Comparison of ENCODE assay signal across 9 mouse cellular contexts in the genomic region with DNA sequence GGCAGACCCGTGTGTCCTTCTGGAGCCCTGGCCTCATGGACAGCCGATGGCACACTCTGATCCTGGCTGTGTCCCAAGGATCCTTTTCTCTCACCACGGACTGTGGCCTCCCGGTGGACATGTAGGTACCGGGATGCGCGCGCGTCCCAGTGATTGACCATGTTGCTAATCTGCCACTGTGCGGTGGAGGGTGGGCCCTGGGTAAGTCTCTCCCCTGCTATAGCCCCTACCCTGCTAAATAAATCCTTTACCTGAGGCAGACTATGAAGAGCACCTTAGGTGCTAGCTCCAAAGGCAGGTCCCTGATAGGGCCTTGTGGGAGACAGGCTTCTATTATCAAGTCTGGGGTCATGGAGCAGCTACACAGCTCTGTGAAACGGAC. TPM values are rescaled to one million over a fixed set of nuclear protein-coding genes. Genes with fewer than 3 reads are reported as not detected.
DNase-seq lines count a peak whose midpoint lies in the region; ATAC-seq lines count a peak whose summit lies in the region.
"Had no signal": no experiment of that assay in that cellular context is flagged by ENCODE, and none has a peak within 500 bp of the region (broad histone marks: within the 10 kb centered on the region; RNA-seq: fewer than 3 reads in every experiment).

No protein-coding gene starts in this region.

- peak overlapping the region; percentile 31; the same call in 1 of the 2 replicates for H3K4me2 ChIP-seq in heart, embryonic 14.5 days (ENCODE audit: low read length)
- H3K4me2 ChIP-seq in embryonic facial prominence, embryonic 11.5 days (ENCODE audit: low read depth, low read length): peak overlapping the region; percentile 21; the same call in 1 of the 2 replicates
- H3K4me2 ChIP-seq in hindbrain, embryonic 15.5 days: peak overlapping the region; percentile 29
- H3K4me2 ChIP-seq in midbrain, embryonic 11.5 days: peak overlapping the region; percentile 26

- no peak for ATAC-seq in heart, embryonic 14.5 days (ENCODE audit: insufficient number of reproducible peaks, insufficient read depth, low FRiP score, low read depth)
- no peak; the same call in 1 of the 2 replicates for ATAC-seq in embryonic facial prominence, embryonic 11.5 days (replicated peaks; ENCODE audit: insufficient number of reproducible peaks, low FRiP score, low TSS enrichment, low read depth)
- peak; percentile 19; the same call in 1 of the 2 replicates for ATAC-seq in hindbrain, embryonic 15.5 days (ENCODE audit: low FRiP score, low read depth)
- peak; percentile 31; the same call in 1 of the 2 replicates for ATAC-seq in midbrain, embryonic 11.5 days (ENCODE audit: low FRiP score)
- no peak for ATAC-seq in granulocyte monocyte progenitor cell, adult 5-6 weeks (replicated peaks; ENCODE audit: poor library complexity, severe bottlenecking)

- DNase-seq in heart, adult 9 months (ENCODE audit: low spot score in 2 of 2): no peak
- no peak for DNase-seq in embryonic facial prominence, embryonic 11.5 days (ENCODE audit: low spot score)
- DNase-seq in midbrain, embryonic 11.5 days (ENCODE audit: low spot score, missing footprints): no peak
- no peak for DNase-seq in layer of hippocampus, adult 11-12 months (ENCODE audit: low spot score)
- no peak for DNase-seq in c-Kit-positive CD71-positive TER-119-positive erythroid progenitor cells, embryonic 14.5 days (ENCODE audit: low spot score)

- no peaks in the 10 kb centered on the region for H3K36me3 ChIP-seq in heart, embryonic 14.5 days (ENCODE audit: control insufficient read depth, insufficient read depth, low read length)
- no peaks in the 10 kb centered on the region for H3K36me3 ChIP-seq in embryonic facial prominence, embryonic 11.5 days (replicated peaks; ENCODE audit: control insufficient read depth, insufficient read depth, low read depth, low read length)
- H3K36me3 ChIP-seq in hindbrain, embryonic 15.5 days: no peaks in the 10 kb centered on the region
- no peaks in the 10 kb centered on the region for H3K36me3 ChIP-seq in midbrain, embryonic 11.5 days (ENCODE audit: control insufficient read depth, insufficient read depth, low read length)

- no peak overlapping the region for H3K27ac ChIP-seq in heart, embryonic 14.5 days (replicated peaks in 1 of 2; ENCODE audit: control insufficient read depth in 1 of 2, insufficient read depth in 1 of 2, low read depth in 2 of 2, low read length in 2 of 2)
- no peak overlapping the region for H3K27ac ChIP-seq in embryonic facial prominence, embryonic 11.5 days (replicated peaks; ENCODE audit: low read depth, low read length)
- H3K27ac ChIP-seq in hindbrain, embryonic 15.5 days (replicated peaks): no peak overlapping the region
- no peak overlapping the region for H3K27ac ChIP-seq in midbrain, embryonic 11.5 days (ENCODE audit: low read depth, low read length)
- H3K27ac ChIP-seq: macrophage had no signal

- no peaks in the 10 kb centered on the region for H3K9me3 ChIP-seq in heart, embryonic 14.5 days (ENCODE audit: control insufficient read depth, low read length)
- no peaks in the 10 kb centered on the region for H3K9me3 ChIP-seq in embryonic facial prominence, embryonic 11.5 days (replicated peaks; ENCODE audit: control insufficient read depth, low read length)
- H3K9me3 ChIP-seq in hindbrain, embryonic 15.5 days: no peaks in the 10 kb centered on the region
- H3K9me3 ChIP-seq in midbrain, embryonic 11.5 days (ENCODE audit: control insufficient read depth, low read length): no peaks in the 10 kb centered on the region

- no peaks in the 10 kb centered on the region; a peak in 1 of 4 replicates for H3K4me1 ChIP-seq in heart, embryonic 14.5 days (ENCODE audit: control insufficient read depth in 2 of 2, insufficient read depth in 2 of 2, low read length in 2 of 2)
- no peaks in the 10 kb centered on the region for H3K4me1 ChIP-seq in embryonic facial prominence, embryonic 11.5 days (ENCODE audit: control insufficient read depth, insufficient read depth, low read length)
- no peaks in the 10 kb centered on the region for H3K4me1 ChIP-seq in hindbrain, embryonic 15.5 days (replicated peaks)
- no peaks in the 10 kb centered on the region for H3K4me1 ChIP-seq in midbrain, embryonic 11.5 days (ENCODE audit: control insufficient read depth, insufficient read depth, low read length)

- 31% methylated on average over 11 of the region's 11 CpGs for WGBS in heart, embryonic 14.5 days
- 48% methylated on average over 11 of the region's 11 CpGs for WGBS in embryonic facial prominence, embryonic 11.5 days
- 42% methylated on average over 11 of the region's 11 CpGs for WGBS in hindbrain, embryonic 15.5 days
- WGBS in midbrain, embryonic 11.5 days: 51% methylated on average over 11 of the region's 11 CpGs

- H3K9ac ChIP-seq in heart, embryonic 14.5 days (ENCODE audit: low read length): no peak overlapping the region
- H3K9ac ChIP-seq in embryonic facial prominence, embryonic 11.5 days (replicated peaks; ENCODE audit: low read length): no peak overlapping the region
- no peak overlapping the region for H3K9ac ChIP-seq in hindbrain, embryonic 15.5 days
- peak overlapping the region; percentile 38 for H3K9ac ChIP-seq in midbrain, embryonic 11.5 days (ENCODE audit: low read length)

- no peaks in the 10 kb centered on the region for H3K27me3 ChIP-seq in heart, embryonic 14.5 days (ENCODE audit: control insufficient read depth, insufficient read depth, low read length)
- no peaks in the 10 kb centered on the region for H3K27me3 ChIP-seq in embryonic facial prominence, embryonic 11.5 days (ENCODE audit: control insufficient read depth, insufficient read depth, low read length)
- no peaks in the 10 kb centered on the region for H3K27me3 ChIP-seq in hindbrain, embryonic 15.5 days
- H3K27me3 ChIP-seq in midbrain, embryonic 11.5 days (ENCODE audit: control insufficient read depth, insufficient read depth, low read length): no peaks in the 10 kb centered on the region

- no peak overlapping the region for H3K4me3 ChIP-seq in heart, embryonic 14.5 days (ENCODE audit: control insufficient read depth in 1 of 2, insufficient read depth in 1 of 2, low read depth in 1 of 2, low read length in 2 of 2)
- H3K4me3 ChIP-seq in embryonic facial prominence, embryonic 11.5 days (ENCODE audit: low read depth, low read length): peak overlapping the region; percentile 5; the same call in 1 of the 2 replicates
- peak overlapping the region; percentile 17; the same call in 1 of the 2 replicates for H3K4me3 ChIP-seq in hindbrain, embryonic 15.5 days
- H3K4me3 ChIP-seq in midbrain, embryonic 11.5 days (ENCODE audit: low read depth, low read length): peak overlapping the region; percentile 18; the same call in 1 of the 2 replicates

RNA-seq across cellular contexts. Expression of gene Gm3285, which starts 3.0 kb away (rescaled TPM):
- polyA plus RNA-seq in heart, embryonic 14.5 days (2014; fragmentation: Nextera tagmentation; extraction: Ambion mirVana): not detected in 2 replicates
- polyA plus RNA-seq in embryonic facial prominence, embryonic 11.5 days (2014; fragmentation: Nextera tagmentation; extraction: Ambion mirVana): not detected in 2 replicates
- polyA plus RNA-seq in hindbrain, embryonic 15.5 days (2015; fragmentation: Nextera tagmentation; extraction: Ambion mirVana): not detected in 2 replicates
- polyA plus RNA-seq in midbrain, embryonic 11.5 days (2014; fragmentation: Nextera tagmentation; extraction: Ambion mirVana): not detected in 2 replicates
- not detected in 2 replicates for total RNA-seq in granulocyte monocyte progenitor cell, adult 5-6 weeks (2014; fragmentation: Nextera tagmentation)
- not detected in 2 replicates for total RNA-seq in granulocyte monocyte progenitor cell, adult 5-6 weeks (2017)
- polyA plus RNA-seq: macrophage had no signal

RNA-seq across cellular contexts. Expression of gene Gm10318, which starts 12.1 kb away (rescaled TPM):
- not detected in 2 replicates for polyA plus RNA-seq in heart, embryonic 14.5 days (2014; fragmentation: Nextera tagmentation; extraction: Ambion mirVana)
- polyA plus RNA-seq in embryonic facial prominence, embryonic 11.5 days (2014; fragmentation: Nextera tagmentation; extraction: Ambion mirVana): not detected in 2 replicates
- not detected in 2 replicates for polyA plus RNA-seq in hindbrain, embryonic 15.5 days (2015; fragmentation: Nextera tagmentation; extraction: Ambion mirVana)
- not detected in 2 replicates for polyA plus RNA-seq in midbrain, embryonic 11.5 days (2014; fragmentation: Nextera tagmentation; extraction: Ambion mirVana)
- not detected in 2 replicates for total RNA-seq in granulocyte monocyte progenitor cell, adult 5-6 weeks (2014; fragmentation: Nextera tagmentation)
- not detected in 2 replicates for total RNA-seq in granulocyte monocyte progenitor cell, adult 5-6 weeks (2017)
- polyA plus RNA-seq: macrophage had no signal

RNA-seq across cellular contexts. Expression of gene Gm36176, which starts 18.1 kb away (rescaled TPM):
- not detected in 2 replicates for polyA plus RNA-seq in heart, embryonic 14.5 days (2014; fragmentation: Nextera tagmentation; extraction: Ambion mirVana)
- not detected in 2 replicates for polyA plus RNA-seq in embryonic facial prominence, embryonic 11.5 days (2014; fragmentation: Nextera tagmentation; extraction: Ambion mirVana)
- not detected in 2 replicates for polyA plus RNA-seq in hindbrain, embryonic 15.5 days (2015; fragmentation: Nextera tagmentation; extraction: Ambion mirVana)
- not detected in 2 replicates for polyA plus RNA-seq in midbrain, embryonic 11.5 days (2014; fragmentation: Nextera tagmentation; extraction: Ambion mirVana)
- not detected in 2 replicates for total RNA-seq in granulocyte monocyte progenitor cell, adult 5-6 weeks (2014; fragmentation: Nextera tagmentation)
- not detected in 2 replicates for total RNA-seq in granulocyte monocyte progenitor cell, adult 5-6 weeks (2017)
- polyA plus RNA-seq: macrophage had no signal

RNA-seq across cellular contexts. Expression of gene Krtap10-10, which starts 29.0 kb away (rescaled TPM):
- not detected in 2 replicates for polyA plus RNA-seq in heart, embryonic 14.5 days (2014; fragmentation: Nextera tagmentation; extraction: Ambion mirVana)
- not detected in 2 replicates for polyA plus RNA-seq in embryonic facial prominence, embryonic 11.5 days (2014; fragmentation: Nextera tagmentation; extraction: Ambion mirVana)
- polyA plus RNA-seq in hindbrain, embryonic 15.5 days (2015; fragmentation: Nextera tagmentation; extraction: Ambion mirVana): not detected in 2 replicates
- polyA plus RNA-seq in midbrain, embryonic 11.5 days (2014; fragmentation: Nextera tagmentation; extraction: Ambion mirVana): not detected in 2 replicates
- total RNA-seq in granulocyte monocyte progenitor cell, adult 5-6 weeks (2014; fragmentation: Nextera tagmentation): 0.75 TPM in 1 of 2 replicates, not detected in the other
- total RNA-seq in granulocyte monocyte progenitor cell, adult 5-6 weeks (2017): not detected in 2 replicates
- polyA plus RNA-seq: macrophage had no signal

RNA-seq across cellular contexts. Expression of gene Lrrc3, which starts 37.6 kb away (rescaled TPM):
- polyA plus RNA-seq in heart, embryonic 14.5 days (2014; fragmentation: Nextera tagmentation; extraction: Ambion mirVana): 1.2 and 1.3 TPM in 2 replicates
- polyA plus RNA-seq in embryonic facial prominence, embryonic 11.5 days (2014; fragmentation: Nextera tagmentation; extraction: Ambion mirVana): 2.2 and 2.5 TPM in 2 replicates
- polyA plus RNA-seq in hindbrain, embryonic 15.5 days (2015; fragmentation: Nextera tagmentation; extraction: Ambion mirVana): 21.4 and 23.9 TPM in 2 replicates
- polyA plus RNA-seq in midbrain, embryonic 11.5 days (2014; fragmentation: Nextera tagmentation; extraction: Ambion mirVana): 2.7 and 2.8 TPM in 2 replicates
- total RNA-seq in granulocyte monocyte progenitor cell, adult 5-6 weeks (2014; fragmentation: Nextera tagmentation): not detected in 2 replicates
- total RNA-seq in granulocyte monocyte progenitor cell, adult 5-6 weeks (2017): not detected in 2 replicates
- polyA plus RNA-seq: macrophage had no signal

Comparison
In these comparisons a context has a peak if more than half of its experiments do, and no peak if none do; other contexts are left out.
1. ATAC-seq: peak in hindbrain, embryonic 15.5 days (single experiment) and midbrain, embryonic 11.5 days (single experiment); none in heart, embryonic 14.5 days (single experiment), embryonic facial prominence, embryonic 11.5 days (single experiment) and granulocyte monocyte progenitor cell, adult 5-6 weeks (single experiment).
2. H3K4me3 ChIP-seq: peak in embryonic facial prominence, embryonic 11.5 days (single experiment), hindbrain, embryonic 15.5 days (single experiment) and midbrain, embryonic 11.5 days (single experiment); none in heart, embryonic 14.5 days (0 of 2).
3. Peak in every context shown above with its lines, with median percentiles within 50 percentile points of each other: H3K4me2 ChIP-seq.